Mouse (Mus musculus) cortical plate, adult 2 months (tissue): Measurements from ENCODE around the gene Prpsap1. TPM values are rescaled to one million over a fixed set of nuclear protein-coding genes. Genes with fewer than 3 reads are reported as not detected.

ENCODE experiments used
- H3K27ac ChIP-seq: fragments of 200-500 bp; 2 replicates; pipeline ENCODE4 v1.5.1; 2012; ENCODE audit warnings: low read length, control low read depth, inconsistent platforms; ENCODE audit not compliant: insufficient read depth
- H3K4me1 ChIP-seq: fragments of 200-500 bp; 2 replicates; pipeline ENCODE4 v1.6.1; 2011; ENCODE audit warnings: low read length; ENCODE audit not compliant: control insufficient read depth, insufficient read depth
- H3K4me3 ChIP-seq: fragments of 200-500 bp; 2 replicates; pipeline ENCODE4 v1.5.1; 2011; ENCODE audit warnings: mild to moderate bottlenecking, low read length, control low read depth; ENCODE audit not compliant: insufficient read depth
- CTCF ChIP-seq: fragments of 200-500 bp; IDR thresholded peaks from 2 replicates; pipeline ENCODE4 v1.5.1; 2011; ENCODE audit warnings: mild to moderate bottlenecking, control low read depth, low read length; ENCODE audit not compliant: insufficient read depth; ENCODE audit errors: extremely low read depth
- POLR2A ChIP-seq: fragments of 200-500 bp; IDR thresholded peaks from 2 replicates; pipeline ENCODE4 v1.6.1; 2011; ENCODE audit warnings: mild to moderate bottlenecking, low read length, control low read depth; ENCODE audit not compliant: insufficient read depth; ENCODE audit errors: extremely low read depth
- polyA plus RNA-seq: library from polyadenylated mRNA; depleted of rRNA; stranded (reverse); fragments of >200 nt; gene quantifications from 2 replicates; pipeline ENCODE4 v1.2.3, GENCODE M21; 2012; rRNA removed

Prpsap1 gene
- polyA plus RNA-seq: 89.0 and 90.8 TPM in 2 replicates

GRCm38 (mm10) chr11:116493795-116494252, at the start of gene Prpsap1:
Gene Prpsap1, minus strand, starts transcription at chr11:116494202.
- Histone ChIP-seq H3K4me3 (no peak within 1 kb of the TSS), H3K4me1 (peaks cover 2% of the 10 kb centered on the region; the same call in 1 of the 2 replicates), H3K27ac (no peak within 1 kb of the TSS)
- TF ChIP-seq CTCF (peak; percentile 59), POLR2A (no peak)

DNA sequence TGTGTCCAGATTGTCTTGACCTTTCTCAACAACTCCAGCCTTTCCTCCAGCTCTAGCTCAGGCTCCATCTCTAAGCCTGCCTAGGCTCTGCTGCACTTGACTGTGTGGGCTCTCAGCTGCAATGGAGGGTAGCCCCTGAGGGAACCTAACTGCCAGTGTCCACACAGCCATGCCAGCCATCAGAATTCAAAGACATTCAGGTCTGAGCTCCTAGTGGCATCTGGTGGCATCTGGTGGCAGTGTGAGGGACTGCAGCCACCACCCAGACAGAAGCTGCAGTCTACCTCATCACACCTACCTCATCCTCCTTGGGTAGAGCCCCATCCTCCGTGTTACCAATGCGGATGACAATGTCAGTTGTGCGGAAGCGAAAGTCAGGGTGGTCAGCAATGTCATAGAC, 49.1 kb upstream of the Prpsap1 start:
- TF ChIP-seq POLR2A (no peak), CTCF (peak; percentile 78)
- Histone ChIP-seq H3K4me3 (no peak overlapping the region), H3K27ac (no peak overlapping the region), H3K4me1 (0 out of 2 replicates have a peak, but pooled peaks cover 7% of the 10 kb centered on the region)

DNA sequence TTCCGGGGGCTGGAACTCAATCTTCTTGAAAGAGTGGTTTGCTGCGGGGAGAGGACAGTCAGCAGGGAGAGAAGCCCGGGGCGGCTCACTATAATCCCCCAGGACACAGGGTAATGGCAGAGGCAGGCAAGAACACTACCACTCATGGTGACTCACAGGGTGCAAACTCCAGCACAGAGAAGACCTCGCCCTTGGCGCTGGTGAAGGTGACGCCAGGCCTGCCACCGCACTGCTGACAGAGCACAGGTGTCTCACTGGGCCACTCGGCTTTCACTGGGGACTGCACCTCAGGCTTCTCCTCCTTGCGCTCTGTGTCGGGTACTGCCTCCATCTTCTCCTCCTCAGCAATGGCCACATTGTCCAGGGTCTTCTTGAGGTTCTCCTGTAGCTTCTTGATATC, 47.2 kb upstream of the Prpsap1 start:
- Histone ChIP-seq H3K27ac (no peak overlapping the region), H3K4me1 (0 out of 2 replicates have a peak, but pooled peaks cover 2% of the 10 kb centered on the region), H3K4me3 (no peak overlapping the region)
- no peak for TF ChIP-seq CTCF
- TF ChIP-seq POLR2A: no peak

DNA sequence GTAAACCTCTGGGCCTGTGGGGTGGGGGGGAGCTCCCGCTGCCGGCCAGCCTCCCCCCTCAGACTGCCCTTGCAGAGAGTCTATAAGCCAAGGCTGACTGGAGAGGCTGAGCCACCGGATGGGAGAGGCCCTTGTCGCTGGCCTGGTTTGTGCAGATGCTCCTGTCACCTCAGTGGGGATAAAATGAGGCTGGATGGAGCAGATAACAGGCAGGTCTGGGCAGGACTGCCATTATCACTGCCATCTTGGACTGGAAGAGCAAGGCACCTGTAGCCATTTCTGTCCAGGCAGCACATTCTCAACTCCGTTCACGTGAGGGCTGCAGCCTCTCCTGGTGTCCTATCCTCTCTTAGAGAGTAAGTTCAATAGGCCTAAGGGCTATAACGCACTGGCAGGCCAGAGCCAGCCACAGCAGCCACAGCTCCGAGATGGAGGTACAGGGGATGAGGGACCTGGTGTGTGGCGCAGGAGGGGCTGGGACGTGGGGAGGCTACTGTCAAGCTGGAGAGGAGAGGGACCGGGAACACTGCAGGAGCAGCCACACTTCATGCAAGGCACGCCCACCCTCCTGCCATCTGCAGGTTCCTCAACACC, 44.2 kb upstream of the Prpsap1 start:
- TF ChIP-seq CTCF (no peak), POLR2A (no peak)
- H3K4me3 ChIP-seq: no peak overlapping the region
- H3K27ac ChIP-seq: no peak overlapping the region
- 0 out of 2 replicates have a peak, but pooled peaks cover 2% of the 10 kb centered on the region for H3K4me1 ChIP-seq

- H3K27ac ChIP-seq: no peak overlapping the region
- no peak overlapping the region for H3K4me3 ChIP-seq
- TF ChIP-seq POLR2A: no peak
- TF ChIP-seq CTCF: no peak
- 0 out of 2 replicates have a peak, but pooled peaks cover 2% of the 10 kb centered on the region for H3K4me1 ChIP-seq
Observed at GRCm38 (mm10) chr11:116537388-116537787, 43.4 kb upstream of the Prpsap1 start.

- no peaks in the 10 kb centered on the region for H3K4me1 ChIP-seq
- H3K4me3 ChIP-seq: no peak overlapping the region
- no peak for TF ChIP-seq CTCF
- TF ChIP-seq POLR2A: no peak
- no peak overlapping the region for H3K27ac ChIP-seq
Observed at GRCm38 (mm10) chr11:116536685-116537084, 42.7 kb upstream of the Prpsap1 start.

GRCm38 (mm10) chr11:116534154-116534865, 40.3 kb upstream of the Prpsap1 start:
- Histone ChIP-seq H3K4me1 (no peaks in the 10 kb centered on the region), H3K4me3 (no peak overlapping the region), H3K27ac (no peak overlapping the region)
- TF ChIP-seq CTCF: peak; percentile 80
- no peak for TF ChIP-seq POLR2A

DNA sequence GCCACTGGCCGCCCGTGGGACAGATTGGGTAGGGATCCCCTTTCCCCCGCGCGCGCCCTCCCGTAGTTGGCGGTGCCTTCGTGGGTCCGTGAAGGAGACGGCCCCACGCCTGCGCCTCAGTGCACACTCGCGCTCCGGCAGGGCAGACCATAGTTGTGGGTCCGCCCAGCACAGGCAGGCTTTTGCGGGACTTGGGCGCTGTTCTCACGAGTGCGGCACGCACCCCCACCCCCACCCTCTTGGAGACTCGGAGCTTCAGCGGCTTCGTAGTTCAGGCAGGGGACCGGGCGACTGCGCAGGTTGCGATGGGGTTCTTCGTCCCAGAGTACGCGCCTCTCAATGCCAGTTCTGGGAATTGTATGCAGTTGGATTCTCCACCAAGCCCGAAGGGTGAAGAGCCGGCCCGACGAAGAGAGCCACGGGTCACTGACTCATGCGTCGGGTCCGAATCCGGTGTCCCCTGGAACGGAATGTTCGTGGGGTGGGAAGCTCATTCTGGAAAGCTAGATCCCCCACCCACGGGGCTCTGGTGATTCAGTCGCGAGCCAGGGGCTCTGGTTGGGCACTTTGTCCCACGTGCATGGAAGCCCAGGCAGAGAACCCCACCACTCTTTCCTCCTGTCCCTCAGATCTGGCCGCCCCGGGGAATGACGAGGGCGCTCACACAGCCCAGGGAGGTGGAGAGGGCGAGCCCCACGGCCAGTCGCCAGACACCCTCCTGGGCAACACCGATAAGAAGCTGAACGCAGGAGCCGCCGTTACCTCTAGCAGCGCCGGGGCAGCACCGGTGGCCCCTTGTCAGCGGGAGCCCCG, 39.5 kb upstream of the Prpsap1 start:
- no peak overlapping the region for H3K27ac ChIP-seq
- peak overlapping the region; percentile 21; the same call in 1 of the 2 replicates for H3K4me3 ChIP-seq
- no peak for TF ChIP-seq POLR2A
- no peak for TF ChIP-seq CTCF
- no peaks in the 10 kb centered on the region for H3K4me1 ChIP-seq

DNA sequence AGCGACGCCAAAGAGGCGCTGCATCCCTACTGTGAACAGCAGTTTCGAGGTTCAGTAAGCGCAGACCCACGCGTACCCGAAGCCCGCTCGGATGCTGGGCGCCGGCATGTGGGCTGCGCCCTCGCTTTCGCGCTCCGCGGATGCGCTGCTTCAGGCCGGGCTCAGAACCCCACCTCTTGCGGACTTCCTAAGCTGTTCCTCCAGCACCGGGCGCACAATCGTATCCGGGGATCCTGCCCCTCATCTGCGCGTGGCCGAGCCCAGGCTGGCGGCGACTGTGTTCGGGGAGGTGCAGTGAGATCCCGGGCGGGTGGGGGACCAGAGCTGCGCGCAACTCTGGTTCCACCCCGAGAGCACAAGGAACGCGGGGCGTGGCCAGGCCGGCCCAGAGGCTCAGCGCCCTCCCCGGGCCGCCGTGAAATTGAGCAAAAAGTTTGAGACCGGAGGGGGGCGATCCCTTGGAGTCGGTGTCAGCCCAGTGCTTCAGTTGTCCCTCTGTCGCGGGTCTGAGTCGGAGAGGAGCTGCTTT, 38.9 kb upstream of the Prpsap1 start:
- TF ChIP-seq POLR2A (no peak), CTCF (no peak)
- Histone ChIP-seq H3K4me1 (no peaks in the 10 kb centered on the region), H3K4me3 (peak overlapping the region; percentile 21), H3K27ac (no peak overlapping the region)
